Mouse (Mus musculus) naive thymus-derived CD4-positive, alpha-beta T cell, adult 2 months (primary cell): ENCODE measurements around the gene 4930595D18Rik.
A peak's percentile ranks its signal among the peaks of the same experiment; 100 is the strongest.

Source experiments
- DNase-seq: peaks from one replicate; pipeline ENCODE4 v3.0.0-alpha.2; 2011; ENCODE audit warnings: low read depth

The 4930595D18Rik gene

DNA sequence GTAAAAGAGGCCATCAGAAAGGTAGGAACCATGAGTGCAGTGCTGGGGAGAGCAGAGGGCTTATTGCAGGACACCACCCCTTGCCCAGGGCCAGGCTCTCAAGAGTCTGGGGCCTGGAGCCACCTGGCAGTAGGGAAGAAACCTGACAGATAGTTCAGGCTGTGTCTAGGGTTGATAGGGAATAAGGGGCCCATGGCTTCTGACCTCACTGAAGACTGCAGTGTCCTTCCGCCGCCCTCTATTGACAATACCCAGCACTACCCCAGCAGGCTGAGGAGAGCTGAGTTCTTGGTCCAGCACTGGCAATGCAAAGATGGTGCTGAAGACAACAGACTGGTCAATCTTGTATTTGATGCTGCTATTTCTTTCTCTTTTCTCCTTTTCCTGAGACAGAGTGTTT is 47.2 kb downstream of the 4930595D18Rik start:
- no peak for DNase-seq

DNA sequence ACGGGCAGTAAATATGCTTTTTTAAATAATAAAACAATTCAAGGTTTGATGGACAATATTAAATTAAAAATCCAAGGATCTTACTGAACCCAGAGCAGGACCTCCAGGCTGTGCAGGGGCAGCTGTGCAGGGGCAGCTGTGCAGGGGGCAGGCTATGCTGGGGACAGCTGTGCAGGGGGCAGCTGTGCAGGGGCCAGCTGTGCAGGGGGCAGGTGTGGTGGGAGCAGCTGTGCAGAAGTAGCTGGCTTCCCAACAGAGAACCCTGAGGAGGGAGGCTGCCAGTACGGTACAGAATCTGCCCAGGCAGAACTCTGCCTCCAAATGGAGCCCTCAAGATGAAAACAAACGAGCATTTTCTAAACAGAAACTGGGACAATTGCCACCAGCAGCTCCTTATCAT is 48.3 kb downstream of the 4930595D18Rik start:
- no peak for DNase-seq

DNA sequence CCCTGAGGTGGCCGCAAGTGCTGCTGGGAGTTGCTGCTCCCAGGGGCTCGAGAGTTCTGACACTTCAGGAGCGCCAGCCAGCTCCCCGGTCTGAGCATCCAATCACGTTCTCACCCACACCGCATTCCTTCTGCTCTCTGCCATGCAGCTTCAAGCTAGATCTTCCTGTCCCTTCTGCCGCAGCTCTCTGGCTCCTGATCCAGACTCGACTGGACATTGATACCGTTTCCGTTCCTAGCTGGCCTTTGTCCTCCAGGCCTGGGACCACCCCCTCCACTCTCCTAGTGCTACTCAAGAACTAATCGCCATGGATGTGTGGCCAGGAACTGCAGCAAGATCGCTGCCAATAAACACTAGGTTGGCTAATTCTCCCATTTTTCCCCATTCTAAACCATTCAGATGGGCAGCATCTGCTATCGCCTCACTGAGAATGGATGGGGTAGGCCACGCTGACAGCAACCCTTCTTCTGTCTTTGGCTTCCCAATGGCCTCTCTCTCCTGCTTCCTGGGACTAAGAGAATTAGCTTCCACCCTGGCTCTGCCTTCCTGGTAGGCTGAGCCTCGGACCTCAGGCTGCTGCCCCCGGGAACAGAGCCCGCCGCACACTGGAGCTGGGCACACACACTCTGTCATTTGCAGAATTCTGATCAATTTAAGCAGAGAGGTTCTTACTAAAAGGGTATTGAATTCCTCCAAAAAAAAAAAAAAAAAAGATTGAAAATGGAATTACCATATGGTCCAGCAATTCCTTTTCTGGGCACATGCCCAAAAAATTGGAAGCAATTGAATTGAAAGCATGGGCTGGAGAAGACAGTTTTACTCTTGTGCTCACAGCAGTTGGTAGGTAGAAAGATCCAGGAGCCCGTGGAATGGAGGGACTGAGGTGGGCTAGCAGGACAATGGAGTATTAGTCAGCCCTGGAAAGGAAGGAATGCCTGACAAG is 49.2 kb downstream of the 4930595D18Rik start:
- no peak for DNase-seq

DNA sequence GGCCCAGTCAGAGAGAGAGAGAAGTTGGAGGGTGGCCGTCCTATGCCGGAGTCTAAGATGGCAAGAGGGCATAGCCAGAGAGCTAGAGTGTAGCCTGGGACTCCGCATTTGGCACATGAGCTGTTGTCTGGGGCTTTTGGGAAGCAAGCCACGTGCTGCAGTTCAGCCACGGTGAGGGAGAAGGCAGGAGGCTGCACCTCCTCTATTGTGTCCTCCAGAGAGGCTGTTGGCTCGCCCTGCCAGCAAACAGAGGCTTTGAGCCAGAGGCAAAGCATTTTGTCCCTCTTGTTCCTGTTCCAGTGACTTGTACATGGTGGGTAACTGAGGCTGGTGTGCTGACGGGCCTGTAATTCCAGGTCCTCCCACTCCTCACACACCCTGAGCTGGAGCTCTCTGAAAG is 50.1 kb downstream of the 4930595D18Rik start:
- DNase-seq, result no peak

DNA sequence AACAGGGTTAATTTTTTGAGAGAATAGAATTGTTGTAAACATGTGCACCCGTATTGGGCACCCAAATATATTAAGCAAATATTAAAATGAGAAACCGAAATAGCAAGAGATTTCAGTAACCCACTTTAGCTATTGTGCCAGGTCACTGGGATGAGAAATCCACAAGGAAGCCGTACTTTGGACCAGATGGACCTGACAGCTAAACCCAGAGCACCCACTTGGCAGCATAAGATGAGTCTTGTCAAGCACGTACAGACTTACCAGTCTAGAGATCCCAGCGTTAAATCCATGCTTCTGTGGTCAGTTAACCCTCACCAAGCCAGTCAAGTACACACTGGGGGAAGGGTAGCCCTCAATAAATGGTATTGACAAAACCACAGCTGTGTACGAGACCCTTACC is 58.6 kb downstream of the 4930595D18Rik start:
- DNase-seq, result no peak

DNA sequence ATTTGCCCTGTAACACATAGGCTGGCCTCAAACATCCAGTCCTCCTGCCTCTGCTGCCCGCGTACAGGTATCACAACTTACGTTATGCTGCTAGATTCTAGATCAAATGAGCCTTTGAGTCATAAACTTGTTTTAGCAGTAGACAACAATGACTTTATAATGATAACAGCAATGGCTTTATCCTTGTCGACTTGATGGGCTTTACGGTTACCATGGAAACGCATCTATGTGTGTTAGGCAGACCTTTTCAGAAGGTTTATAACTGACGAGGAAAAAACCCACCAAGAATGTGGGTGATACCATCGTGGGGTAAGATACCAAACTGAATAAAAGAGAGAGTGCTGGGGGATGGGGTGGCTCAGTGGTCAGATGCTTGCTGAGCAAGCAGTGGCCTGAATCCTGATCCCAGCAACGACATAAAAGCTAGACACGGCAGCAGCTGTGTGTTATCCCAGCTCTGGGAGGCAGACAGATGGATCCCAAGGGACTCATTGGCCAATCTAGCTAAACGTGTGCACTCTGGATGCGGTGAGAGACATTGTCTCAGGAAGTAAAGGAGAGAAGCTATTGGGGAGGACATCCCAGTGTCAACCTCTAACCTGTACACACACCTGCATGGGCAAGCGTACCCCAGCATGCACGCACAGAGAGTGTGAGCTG is 59.6 kb downstream of the 4930595D18Rik start:
- no peak for DNase-seq

DNA sequence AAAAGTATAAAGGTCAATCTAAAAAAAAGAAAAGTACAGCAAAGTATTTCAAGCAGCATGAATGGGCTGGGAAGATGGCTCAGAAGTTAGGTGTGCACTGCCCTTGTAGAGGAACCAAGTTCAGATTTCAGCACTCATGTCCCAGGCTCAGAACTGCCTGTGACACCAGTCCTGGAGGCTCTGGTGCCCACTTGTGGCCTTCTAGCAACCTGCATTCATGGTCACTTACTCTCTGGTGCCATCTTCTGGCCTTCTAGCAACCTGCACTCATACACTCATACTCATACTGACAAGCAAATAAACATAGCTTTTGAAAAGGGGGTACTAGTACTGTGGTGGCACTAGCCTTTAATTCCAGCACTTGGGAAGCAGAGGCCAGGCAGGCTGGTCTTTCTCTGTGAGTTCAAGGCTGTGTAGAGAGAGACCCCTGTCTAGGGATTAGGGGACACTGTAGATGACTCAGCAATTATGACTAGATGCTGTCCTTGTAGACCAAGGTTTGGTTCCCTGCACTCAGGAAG is 61.9 kb downstream of the 4930595D18Rik start:
- peak; percentile 70 for DNase-seq

DNA sequence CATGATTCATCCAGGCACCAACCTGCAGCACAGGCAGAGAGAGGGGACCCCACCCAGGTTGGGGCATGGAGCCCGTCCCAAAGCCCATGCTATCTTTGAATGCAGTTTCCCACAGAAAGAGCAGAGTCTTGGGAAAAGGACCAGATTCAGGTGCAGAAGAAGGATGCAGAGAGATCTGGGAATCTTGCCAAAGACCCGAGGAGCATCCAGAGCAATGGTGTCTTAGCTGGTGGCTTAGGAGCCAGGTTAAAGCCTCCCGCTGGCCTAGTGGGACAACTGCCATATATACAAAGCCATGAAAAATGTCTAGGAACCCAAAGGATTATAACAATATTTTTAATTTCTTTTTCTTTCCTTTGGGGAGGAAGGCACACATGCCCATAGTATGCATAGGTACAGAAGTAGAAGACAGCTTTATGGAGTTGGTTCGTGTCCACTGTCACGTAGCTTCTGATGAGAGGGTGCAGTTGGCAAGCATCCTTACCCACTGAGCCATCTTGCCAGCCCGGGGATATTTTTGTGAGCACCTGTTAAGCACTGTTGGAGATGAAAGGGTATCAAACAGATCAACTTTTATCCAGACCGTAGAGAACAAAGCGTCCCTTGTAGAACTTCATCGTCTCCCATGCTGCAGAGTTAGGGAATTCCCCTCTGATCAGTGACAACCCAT is 63.2 kb downstream of the 4930595D18Rik start:
- no peak for DNase-seq

DNA sequence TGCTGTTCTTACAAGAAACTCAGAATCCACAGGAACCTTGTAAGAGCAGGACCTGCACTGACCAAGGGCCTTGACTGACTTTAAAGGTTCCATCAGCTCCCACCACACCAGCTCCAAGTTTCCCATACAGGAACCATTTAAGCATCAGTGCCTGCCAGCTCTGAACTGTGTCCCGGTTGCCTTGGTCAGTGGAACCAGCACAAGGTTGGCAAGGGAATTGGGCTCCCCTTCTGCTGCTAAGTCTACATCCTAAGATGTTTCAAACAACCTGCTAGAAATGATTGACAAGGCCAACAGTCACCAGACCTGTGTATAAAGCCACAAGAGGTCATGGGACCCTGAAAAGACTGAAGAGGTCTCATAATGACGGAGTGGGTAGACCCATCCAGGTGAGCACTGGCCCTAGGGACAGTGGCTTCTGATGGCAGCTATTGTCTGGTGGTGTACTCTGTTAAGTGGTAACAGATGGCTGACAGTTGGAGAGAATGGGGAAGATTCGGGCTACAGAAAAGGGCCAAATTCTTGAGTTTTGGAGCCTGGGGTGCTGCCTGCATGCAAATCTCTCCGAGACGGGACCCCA is 64.7 kb downstream of the 4930595D18Rik start:
- no peak for DNase-seq

DNA sequence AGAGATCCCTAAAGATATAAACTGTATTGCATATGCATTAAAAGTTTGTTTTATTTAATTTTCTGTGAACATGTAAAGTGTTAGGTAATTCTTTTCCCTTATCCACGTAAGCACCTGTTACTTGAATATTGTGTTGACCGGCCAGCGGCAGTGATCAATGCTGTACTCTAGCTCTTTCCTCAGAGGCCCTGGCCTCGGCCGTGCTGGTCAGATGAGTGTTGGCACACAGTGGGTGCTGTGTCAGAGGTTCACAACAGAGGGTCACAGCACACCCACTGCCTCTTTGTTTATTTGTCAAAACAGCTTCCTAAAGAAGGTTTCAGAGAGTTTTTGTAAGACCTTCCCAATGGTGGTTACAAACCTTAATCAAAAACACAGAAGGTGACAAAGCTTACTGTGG is 69.7 kb downstream of the 4930595D18Rik start:
- no peak for DNase-seq

DNA sequence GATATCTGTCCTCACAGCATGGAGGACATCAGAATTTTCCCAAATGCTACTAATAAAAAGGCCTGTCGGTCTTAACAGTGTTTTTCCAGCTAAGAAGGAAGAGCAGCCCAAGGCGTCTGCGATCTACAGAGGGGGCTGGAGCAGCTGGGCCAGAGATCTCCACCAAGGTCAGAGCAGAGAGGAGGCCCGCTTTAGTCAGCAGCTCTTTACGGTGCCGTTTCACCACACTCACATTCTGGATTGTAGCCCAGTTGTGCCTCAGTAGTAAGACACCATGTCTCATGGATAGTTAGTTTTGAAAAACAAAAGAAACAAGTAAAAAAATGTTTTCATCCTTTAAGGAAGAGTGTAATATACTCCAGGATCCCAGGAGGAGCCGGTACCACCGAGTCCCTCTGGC is 73.1 kb downstream of the 4930595D18Rik start:
- DNase-seq, result no peak
